Mouse (Mus musculus) liver, adult (tissue): ENCODE results near the gene Sgk1.

Experiments used
- GATA4 ChIP-seq: IDR thresholded peaks from 2 replicates; pipeline ENCODE4 v1.6.1; 2014; ENCODE audit warnings: mild to moderate bottlenecking, low read length; ENCODE audit not compliant: insufficient replicate concordance

The Sgk1 gene

DNA sequence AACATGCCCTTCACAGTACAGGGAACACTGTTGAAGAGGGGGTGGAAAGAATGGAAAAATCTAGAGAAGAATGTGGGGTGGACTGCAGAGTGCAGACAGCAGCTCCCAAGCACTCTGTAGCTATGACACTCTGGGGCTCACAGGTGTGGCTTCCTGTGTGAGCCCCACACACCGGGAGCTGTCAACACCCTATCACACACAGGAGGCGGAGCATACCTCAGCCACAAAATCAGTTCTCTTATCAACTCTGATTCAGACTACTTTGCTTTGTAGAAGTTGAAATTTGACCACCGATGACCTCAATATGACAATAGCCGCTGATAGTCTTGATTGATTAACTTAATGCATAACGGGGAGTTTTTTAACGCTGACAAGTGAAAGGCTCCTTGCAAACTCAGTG is 93.4 kb downstream of the Sgk1 start:
- TF ChIP-seq GATA4 = no peak

DNA sequence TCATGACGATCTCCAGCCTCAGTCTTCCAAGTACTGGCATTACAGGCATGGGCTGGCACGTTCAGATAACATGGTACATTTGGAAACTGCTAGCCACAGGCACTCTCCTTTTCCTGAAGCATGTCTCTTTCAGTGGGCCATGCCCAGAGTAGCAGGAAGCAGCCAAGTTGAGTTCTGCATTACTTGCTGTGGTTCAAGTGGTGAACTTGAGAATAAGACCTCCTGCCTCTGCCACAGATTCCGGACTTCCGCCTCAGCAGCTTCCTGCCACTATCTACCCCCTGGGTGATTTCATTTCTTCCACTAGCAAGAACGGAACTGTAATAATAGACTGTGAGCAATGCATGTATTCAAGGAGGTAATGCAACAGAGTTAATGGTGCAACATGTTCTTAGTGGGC is 94.3 kb downstream of the Sgk1 start:
- peak; percentile 36; the same call in 1 of the 2 replicates for TF ChIP-seq GATA4

DNA sequence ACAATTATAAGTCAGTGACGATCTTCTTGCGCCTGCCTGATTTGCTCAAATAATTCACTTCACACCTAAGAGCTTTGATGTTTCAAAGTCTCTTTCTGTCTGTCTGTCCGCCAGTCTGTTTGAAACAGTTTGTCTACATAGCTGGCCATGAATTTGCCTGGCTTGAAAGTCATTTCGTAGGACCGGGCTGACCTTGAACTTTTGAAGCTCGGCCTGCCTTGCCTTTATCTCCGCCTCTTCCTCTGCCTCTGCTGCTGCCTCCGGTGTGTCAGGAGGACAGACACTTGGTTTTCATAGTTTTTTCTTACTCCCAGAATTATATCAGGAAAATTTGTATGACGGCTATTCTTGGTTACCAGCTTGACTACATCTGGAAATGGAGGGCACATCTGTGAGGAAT is 96.4 kb downstream of the Sgk1 start:
- 0 out of 2 replicates have a peak, but pooled peaks have one; percentile 34 for TF ChIP-seq GATA4

DNA sequence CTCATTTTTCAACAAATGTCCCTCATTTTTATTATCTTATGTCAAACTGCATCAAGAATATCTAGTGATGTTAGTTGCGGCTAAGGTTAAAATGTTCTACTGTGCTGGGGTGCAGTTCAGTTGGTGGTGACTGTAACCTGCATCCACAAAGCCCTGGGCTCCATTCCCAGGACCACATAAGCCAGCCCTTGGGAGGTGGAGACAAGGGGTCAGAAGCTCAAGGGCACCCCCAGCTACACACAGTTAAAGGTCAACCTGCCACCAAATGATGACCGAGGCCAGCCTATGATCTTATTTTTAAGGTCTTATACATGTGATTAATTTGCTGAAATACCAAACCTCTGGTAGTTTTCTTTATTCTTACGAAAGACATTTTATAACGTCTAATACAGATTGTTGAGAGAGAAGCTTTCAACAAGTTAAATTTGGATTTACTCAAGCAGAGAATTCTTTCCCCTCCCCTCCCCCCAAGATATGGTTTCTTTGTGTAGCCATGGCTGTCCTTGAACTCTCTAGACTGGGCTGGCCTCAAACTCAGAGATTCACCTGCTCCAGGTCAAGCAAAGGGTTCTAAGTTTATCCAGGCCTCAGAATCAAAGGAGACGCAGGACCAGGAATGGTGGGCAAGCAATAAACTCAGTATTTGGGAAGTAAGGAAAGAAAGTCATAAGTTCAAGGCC is 97.4 kb downstream of the Sgk1 start:
- TF ChIP-seq GATA4 = no peak

DNA sequence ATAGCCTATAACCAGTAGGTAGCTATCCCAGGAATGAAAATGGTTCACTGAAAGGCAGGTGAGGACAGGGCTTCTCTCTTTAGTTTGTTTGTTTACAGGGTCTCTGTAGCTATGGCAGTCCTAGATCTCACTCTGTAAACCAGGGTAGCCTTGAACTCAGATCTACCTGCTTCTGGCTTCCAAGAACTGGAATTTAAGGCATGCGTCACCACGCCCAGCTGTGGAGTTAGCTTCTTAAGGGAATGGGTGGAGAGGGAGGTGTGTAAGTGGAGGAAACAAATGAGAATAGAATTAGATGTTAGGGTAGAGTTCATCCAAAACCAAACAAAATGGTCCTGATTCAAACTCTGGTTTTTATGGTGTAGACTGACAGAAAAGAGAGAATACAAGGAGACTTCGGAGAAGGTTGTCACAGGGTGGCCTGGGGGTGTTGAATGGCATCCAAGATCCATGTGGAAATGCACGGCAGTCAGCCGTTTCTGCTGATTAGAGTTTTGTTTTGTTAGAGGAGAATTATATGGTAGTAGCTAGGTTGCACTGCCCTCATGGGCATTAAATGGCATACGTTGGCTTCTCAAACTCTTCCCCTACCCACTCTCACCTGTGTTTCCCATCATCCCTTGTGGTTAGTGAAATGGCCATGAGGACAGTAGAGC is 98.9 kb downstream of the Sgk1 start:
- no peak for TF ChIP-seq GATA4

- no peak for TF ChIP-seq GATA4
These were observed 100.3 kb downstream of the Sgk1 start for GRCm38 (mm10) chr10:21982303-21982702.

- no peak for TF ChIP-seq GATA4
These were observed 106.5 kb downstream of the Sgk1 start for GRCm38 (mm10) chr10:21988489-21988888.

- peak; percentile 81 for TF ChIP-seq GATA4
These were observed 109.4 kb downstream of the Sgk1 start for GRCm38 (mm10) chr10:21991351-21991840.

- no peak for TF ChIP-seq GATA4
These were observed 110.2 kb downstream of the Sgk1 start for GRCm38 (mm10) chr10:21991986-21992833.

DNA sequence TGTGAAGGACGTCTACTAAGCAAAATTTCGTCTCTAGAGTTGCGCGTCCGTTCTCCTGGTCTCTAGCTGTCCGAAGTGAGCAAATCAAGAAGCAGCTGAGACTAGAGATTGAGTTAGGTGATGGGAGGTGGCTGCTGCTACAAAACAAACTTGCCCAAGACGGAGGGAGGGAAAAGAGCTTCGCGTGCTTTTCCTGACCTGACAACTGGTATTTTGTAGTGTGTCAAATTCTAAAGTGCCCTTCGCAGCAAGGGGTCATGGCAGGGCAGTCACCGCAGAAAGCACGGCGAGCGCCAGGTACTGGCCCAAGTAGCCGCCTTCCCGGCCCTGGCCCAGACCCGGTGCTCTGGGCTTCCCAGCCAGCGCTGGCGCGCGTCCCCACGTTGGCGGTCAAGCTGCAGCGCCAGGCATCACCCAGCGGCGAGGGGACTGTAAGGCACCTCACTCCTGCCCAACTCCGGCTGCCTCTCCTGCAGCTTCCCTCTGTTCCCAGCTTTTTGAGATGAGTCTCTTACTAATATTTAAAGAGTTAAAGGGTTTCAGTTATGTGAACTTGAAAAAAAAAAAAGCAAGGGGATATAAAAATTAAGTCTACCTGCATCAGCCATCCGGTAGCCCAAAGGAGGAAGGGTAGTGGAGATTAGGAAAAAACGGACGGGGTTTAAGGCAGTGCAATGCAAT is 111.0 kb downstream of the Sgk1 start:
- TF ChIP-seq GATA4 = no peak

- peak; percentile 84 for TF ChIP-seq GATA4
These were observed 111.8 kb downstream of the Sgk1 start for GRCm38 (mm10) chr10:21993515-21994373.

DNA sequence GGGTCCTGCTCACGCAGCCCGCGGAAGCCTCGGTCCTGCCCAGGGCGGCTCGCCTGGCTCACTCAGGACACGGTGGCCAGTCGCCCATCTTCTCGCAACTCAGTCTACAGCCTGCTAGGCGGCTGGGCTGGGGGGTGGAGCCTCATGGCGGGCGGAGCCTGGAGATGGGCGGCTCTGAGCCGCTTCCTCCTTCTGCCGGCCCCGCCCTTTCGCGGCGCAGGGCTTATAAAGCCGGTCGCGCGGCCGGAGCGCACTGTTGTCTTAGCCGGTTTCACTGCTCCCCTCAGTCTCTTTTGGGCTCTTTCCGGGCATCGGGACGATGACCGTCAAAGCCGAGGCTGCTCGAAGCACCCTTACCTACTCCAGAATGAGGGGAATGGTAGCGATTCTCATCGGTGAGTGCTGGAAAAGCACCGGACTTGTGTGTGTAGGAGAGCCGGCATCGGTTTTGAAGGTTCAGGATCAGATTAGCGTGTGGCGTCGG is 112.5 kb downstream of the Sgk1 start:
- TF ChIP-seq GATA4 = peak; percentile 5; the same call in 1 of the 2 replicates

DNA sequence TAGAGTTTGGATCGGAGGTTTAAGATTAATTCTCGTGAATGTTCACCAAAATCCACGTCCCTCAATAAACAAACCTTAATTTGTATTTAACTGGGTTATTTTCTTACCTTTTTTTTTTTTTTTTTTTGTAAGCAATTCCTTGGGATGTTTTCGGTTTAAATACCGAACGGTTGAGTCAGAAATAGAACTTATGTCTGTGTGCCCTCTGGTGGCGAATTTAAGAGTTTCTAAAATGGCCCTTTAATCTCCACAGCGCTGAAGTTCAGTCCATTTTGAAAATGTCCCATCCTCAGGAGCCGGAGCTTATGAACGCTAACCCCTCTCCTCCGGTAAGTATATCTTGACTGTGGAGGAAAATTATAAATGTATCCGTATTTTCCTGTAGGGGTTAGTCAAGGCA is 113.2 kb downstream of the Sgk1 start:
- TF ChIP-seq GATA4 = no peak
